Mouse (Mus musculus) B cell, adult (primary cell): ENCODE measurements around the gene Nup214. TPM values are rescaled to one million over a fixed set of nuclear protein-coding genes. Genes with fewer than 3 reads are reported as not detected.

Source experiments
- total RNA-seq: library from RNA; stranded (reverse); gene quantifications from 4 replicates; pipeline ENCODE4 v1.2.4, GENCODE M21; 2023; ENCODE audit not compliant: inconsistent age

The Nup214 gene
- total RNA-seq, result 148 to 161 TPM (median 155 TPM) in 4 replicates

GRCm38 (mm10) chr2:31974141-31974808 lies at the start of gene Nup214:
TSS of gene Nup214 (plus strand) at chr2:31974436.

DNA sequence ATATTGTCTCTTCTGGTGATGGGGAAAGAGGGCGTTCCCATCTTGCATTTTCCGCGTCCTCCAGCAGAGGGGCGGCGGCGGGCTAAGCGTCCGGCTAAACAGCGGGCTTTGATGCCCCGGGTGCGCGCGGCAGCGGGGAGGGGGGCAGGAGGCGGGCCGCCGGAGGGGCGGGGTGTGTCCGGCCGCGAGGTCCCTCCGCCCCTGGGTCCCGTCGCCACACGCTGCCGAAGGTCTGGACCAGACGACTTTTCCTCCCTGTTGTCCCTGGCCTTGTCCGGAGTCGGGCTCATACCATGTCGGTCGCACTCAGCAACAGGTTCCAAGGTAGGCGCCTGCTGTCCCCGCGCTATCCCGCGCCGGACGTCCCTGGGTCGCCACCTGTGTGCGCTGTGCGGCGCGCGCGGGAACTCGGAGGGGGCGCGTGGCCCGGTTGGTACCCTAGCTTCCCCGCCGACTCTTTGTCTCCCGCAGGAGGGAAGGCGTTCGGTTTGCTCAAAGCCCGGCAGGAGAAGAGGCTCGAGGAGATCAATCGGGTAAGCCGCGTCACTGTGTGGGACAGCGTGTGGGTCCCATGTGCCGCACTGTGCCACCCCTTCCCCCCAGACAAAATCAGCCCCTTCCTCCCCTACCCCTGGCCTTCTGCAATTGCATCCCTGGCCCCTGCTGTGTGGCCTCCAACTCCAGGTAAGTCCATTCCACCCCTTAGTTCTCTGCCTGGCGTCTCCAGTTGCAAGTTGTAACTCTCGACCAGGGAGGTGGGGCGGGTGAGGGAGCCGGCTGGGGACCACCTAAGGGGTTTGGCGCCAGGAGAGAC lies 24.0 kb upstream of the Nup214 start, which contains the start of gene Aif1l:
Aif1l (plus strand) TSS at position 82 of the 814 bp plus-strand sequence.

DNA sequence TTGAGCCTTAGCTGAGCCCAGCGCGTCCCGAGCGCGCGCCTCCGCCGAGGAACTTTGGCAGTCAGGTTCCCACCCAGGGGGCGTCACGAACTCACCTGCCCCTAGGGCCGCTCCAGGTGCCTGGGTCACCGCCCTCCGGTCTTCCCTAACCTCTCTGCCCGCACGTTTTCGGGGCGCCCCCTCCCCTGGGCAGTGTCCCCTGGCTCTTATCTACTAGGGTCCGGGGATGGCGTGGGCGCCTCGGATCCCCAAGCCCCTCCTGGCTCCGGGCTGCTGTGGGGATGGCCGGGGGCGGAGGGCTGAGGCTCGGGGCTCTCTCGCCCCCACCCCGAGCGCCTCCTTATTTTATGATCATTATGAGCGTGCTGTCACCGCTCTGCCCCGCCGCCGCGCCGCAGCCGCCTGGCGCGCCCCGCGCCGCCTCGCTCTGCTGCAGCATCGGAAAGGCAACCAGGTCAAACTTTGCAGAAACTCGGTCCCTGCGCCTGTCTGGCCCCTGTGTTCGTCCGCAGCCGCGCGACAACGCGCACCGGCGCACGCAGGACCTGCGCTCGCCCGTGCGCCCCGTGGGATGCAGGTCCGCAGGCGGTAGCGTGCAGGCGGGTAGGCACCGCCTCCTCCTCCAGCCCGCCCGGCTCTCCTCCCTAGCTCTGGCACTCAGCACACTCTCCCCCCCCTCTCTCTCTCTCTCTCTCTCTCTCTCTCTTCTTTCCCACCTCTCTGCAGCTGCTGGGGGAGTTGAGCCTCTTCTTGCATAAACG lies 110.1 kb downstream of the Nup214 start, which contains the start of gene Fam78a:
Fam78a (minus strand) TSS at position 747 of the 761 bp plus-strand sequence.

GRCm38 (mm10) chr2:32095351-32096121 lies 121.3 kb downstream of the Nup214 start, which contains the start of gene Plpp7:
TSS of gene Plpp7 (plus strand) at chr2:32095528.

Other genes starting within 250 kb of the Nup214 start
- gene Qrfp, start 163.9 kb upstream of the Nup214 start, total RNA-seq, result 0.39 to 0.90 TPM (median 0.57 TPM) in 4 replicates
- 0.15 to 0.26 TPM (median 0.20 TPM) in 4 replicates for gene Fibcd1, start 128.4 kb upstream of the Nup214 start, total RNA-seq
- gene Lamc3, start 87.1 kb upstream of the Nup214 start, total RNA-seq, result not detected in 4 replicates
- not detected in 4 replicates for gene Aif1l, start 24.3 kb upstream of the Nup214 start, total RNA-seq
- gene Fam78a, start 110.4 kb downstream of the Nup214 start, total RNA-seq, result 12.7 to 15.8 TPM (median 13.7 TPM) in 4 replicates
- 0.27 to 0.87 TPM (median 0.36 TPM) in 3 of 4 replicates, not detected in the other for gene Plpp7, start 121.1 kb downstream of the Nup214 start, total RNA-seq
- gene Prrc2b, start 176.6 kb downstream of the Nup214 start, total RNA-seq, result 89.7 to 94.7 TPM (median 92.9 TPM) in 4 replicates